Mouse (Mus musculus) embryonic fibroblast, embryonic 13.5 days (primary cell): ENCODE results near the gene Serbp1.

ENCODE experiments used
- CTCF ChIP-seq: IDR thresholded peaks from 2 replicates; pipeline ENCODE4 v1.5.1; 2011; ENCODE audit warnings: mild to moderate bottlenecking, control low read depth, low read length, moderate library complexity, borderline replicate concordance; ENCODE audit not compliant: insufficient read depth
- POLR2A ChIP-seq: IDR thresholded peaks from 2 replicates; pipeline ENCODE4 v1.6.1; 2011; ENCODE audit warnings: low read depth, mild to moderate bottlenecking, control low read depth, low read length, moderate library complexity

DNA sequence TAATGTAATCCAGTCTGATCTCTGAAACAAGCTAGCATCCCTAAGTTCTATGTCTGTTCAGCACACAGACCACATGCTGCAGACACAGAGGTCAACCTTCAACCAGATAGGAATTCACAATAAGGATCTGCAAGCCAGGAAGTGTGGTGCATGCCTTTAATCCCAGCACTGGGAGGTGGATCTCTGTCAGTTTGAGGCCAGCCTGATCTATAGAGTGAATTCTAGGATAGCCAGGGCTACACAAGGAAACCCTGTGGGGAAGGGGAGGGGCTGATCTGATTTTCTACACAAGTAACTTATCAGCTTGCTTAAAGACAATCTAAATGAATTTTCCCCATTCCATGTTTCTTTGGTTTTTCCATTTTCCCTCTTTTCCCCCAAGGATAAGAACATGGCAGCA is 17.2 kb upstream of the Serbp1 start:
- TF ChIP-seq POLR2A, result no peak
- TF ChIP-seq CTCF, result no peak
